Mouse (Mus musculus): ENCODE data around the gene Myl7. TPM values are rescaled to one million over a fixed set of nuclear protein-coding genes. Genes with fewer than 3 reads are reported as not detected.

The Myl7 gene
- polyA plus RNA-seq, 1 experiment from 2014 or later, result 1.3 TPM

- H3K4me3 ChIP-seq (replicated peaks), result no peak overlapping the region
- no peak for ATAC-seq (ENCODE audit: insufficient number of reproducible peaks, insufficient read depth, low FRiP score, low TSS enrichment, low read depth)
- H3K36me3 ChIP-seq, result peaks cover 75% of the 10 kb centered on the region
- H3K4me1 ChIP-seq (replicated peaks), result no peaks in the 10 kb centered on the region; the same call in 1 of the 2 replicates
- WGBS, result 94% methylated on average over 16 of the region's 16 CpGs
- H3K27me3 ChIP-seq, result no peaks in the 10 kb centered on the region
- H3K9me3 ChIP-seq, result no peaks in the 10 kb centered on the region
- no peak overlapping the region for H3K9ac ChIP-seq (replicated peaks)
- no peak overlapping the region for H3K4me2 ChIP-seq
- no peak overlapping the region for H3K27ac ChIP-seq
Measured at GRCm38 (mm10) chr11:5869331-5869730, 29.3 kb downstream of the Myl7 start.

DNA sequence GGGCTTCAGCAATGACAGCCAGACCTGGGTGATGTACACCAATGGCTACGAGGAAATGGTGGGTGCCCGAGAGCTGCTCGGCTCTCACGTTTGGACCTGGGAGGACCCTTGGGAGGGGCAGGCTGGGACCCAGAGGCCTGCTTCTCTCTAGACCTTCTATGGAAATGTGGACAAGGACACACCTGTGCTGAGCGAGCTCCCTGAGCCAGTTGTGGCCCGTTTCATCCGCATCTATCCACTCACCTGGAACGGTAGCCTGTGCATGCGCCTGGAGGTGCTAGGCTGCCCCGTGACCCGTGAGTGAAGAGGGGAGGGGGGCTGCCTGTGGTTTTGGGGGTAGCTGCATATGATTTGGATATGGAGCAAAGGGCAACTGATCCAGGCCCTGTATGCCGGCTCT is 30.3 kb downstream of the Myl7 start:
- no peak overlapping the region for H3K27ac ChIP-seq
- H3K9ac ChIP-seq (replicated peaks), result no peak overlapping the region
- no peak for ATAC-seq (ENCODE audit: insufficient number of reproducible peaks, insufficient read depth, low FRiP score, low TSS enrichment, low read depth)
- H3K27me3 ChIP-seq, result peaks cover 7% of the 10 kb centered on the region
- no peak overlapping the region for H3K4me3 ChIP-seq (replicated peaks)
- WGBS, result 96% methylated on average over 12 of the region's 12 CpGs
- H3K4me2 ChIP-seq, result no peak overlapping the region
- no peaks in the 10 kb centered on the region for H3K9me3 ChIP-seq
- H3K4me1 ChIP-seq (replicated peaks), result no peaks in the 10 kb centered on the region; the same call in 1 of the 2 replicates
- H3K36me3 ChIP-seq, result peaks cover 65% of the 10 kb centered on the region

- Histone ChIP-seq H3K4me1 (replicated peaks) (peaks cover 10% of the 10 kb centered on the region; the same call in 1 of the 2 replicates), H3K27me3 (peaks cover 17% of the 10 kb centered on the region), H3K4me2 (no peak overlapping the region), H3K9ac (replicated peaks) (no peak overlapping the region), H3K4me3 (replicated peaks) (no peak overlapping the region), H3K36me3 (peaks cover 53% of the 10 kb centered on the region), H3K27ac (no peak overlapping the region), H3K9me3 (no peaks in the 10 kb centered on the region)
- 90% methylated on average over 2 of the region's 2 CpGs for WGBS
- ATAC-seq (ENCODE audit: insufficient number of reproducible peaks, insufficient read depth, low FRiP score, low TSS enrichment, low read depth), result no peak
Measured at GRCm38 (mm10) chr11:5867196-5867595, 31.4 kb downstream of the Myl7 start.

DNA sequence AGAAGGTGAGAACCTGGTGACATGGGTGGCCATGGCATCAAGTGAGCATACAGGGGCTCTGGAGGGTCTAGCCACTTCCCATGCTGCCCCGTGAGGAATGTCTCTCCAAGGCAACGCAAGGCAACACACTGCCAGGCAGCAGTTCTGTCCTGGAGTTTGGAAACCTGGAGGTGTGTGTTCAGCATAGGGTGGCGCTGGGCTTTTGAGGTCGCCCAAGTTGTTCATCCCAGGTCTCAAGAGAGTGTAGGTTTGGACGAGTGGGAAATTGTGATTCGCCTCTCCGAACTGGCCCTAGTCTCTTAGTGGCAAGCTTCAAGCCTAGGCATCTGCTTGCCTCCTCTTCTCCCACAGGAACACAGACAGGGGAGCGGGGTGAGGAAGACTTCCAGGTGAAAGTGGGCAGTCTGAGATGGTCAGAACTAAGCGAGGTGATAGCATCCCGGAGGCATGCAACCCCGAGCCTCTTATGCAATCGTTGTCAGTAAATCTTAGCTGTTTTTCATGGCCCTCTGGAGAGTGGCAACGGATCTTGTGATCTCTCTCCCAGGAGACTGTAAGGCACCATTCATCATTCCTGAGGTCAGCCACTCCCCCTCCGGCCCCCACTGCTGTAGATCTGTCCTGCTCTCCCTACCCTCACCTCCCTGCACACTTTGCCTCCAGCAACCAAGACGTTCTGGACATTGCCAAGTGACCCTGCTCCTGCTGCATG is 36.0 kb downstream of the Myl7 start:
- H3K4me3 ChIP-seq (replicated peaks), result peak overlapping the region; percentile 48
- peak overlapping the region; percentile 64 for H3K9ac ChIP-seq (replicated peaks)
- ATAC-seq (ENCODE audit: insufficient number of reproducible peaks, insufficient read depth, low FRiP score, low TSS enrichment, low read depth), result no peak
- no peak overlapping the region for H3K27ac ChIP-seq
- no peaks in the 10 kb centered on the region; the same call in 1 of the 2 replicates for H3K9me3 ChIP-seq
- peaks cover 9% of the 10 kb centered on the region; the same call in 1 of the 2 replicates for H3K36me3 ChIP-seq
- WGBS, result 8% methylated on average over 15 of the region's 15 CpGs
- peaks cover 23% of the 10 kb centered on the region for H3K4me1 ChIP-seq (replicated peaks)
- peak overlapping the region; percentile 72 for H3K4me2 ChIP-seq
- H3K27me3 ChIP-seq, result peaks cover 46% of the 10 kb centered on the region

- peak within 1 kb of the TSS; percentile 64 for H3K9ac ChIP-seq (replicated peaks)
- peak within 1 kb of the TSS; percentile 48 for H3K4me3 ChIP-seq (replicated peaks)
- peaks cover 23% of the 10 kb centered on the region for H3K4me1 ChIP-seq (replicated peaks)
- H3K9me3 ChIP-seq, result no peaks in the 10 kb centered on the region; the same call in 1 of the 2 replicates
- peak within 1 kb of the TSS; percentile 72 for H3K4me2 ChIP-seq
- ATAC-seq (ENCODE audit: insufficient number of reproducible peaks, insufficient read depth, low FRiP score, low TSS enrichment, low read depth), result no peak
- WGBS, result 2% methylated on average over 58 of the region's 59 CpGs
- peaks cover 7% of the 10 kb centered on the region; the same call in 1 of the 2 replicates for H3K36me3 ChIP-seq
- H3K27ac ChIP-seq, result no peak within 1 kb of the TSS
- peaks cover 46% of the 10 kb centered on the region for H3K27me3 ChIP-seq
Measured at GRCm38 (mm10) chr11:5861678-5862393, 36.7 kb downstream of the Myl7 start, which contains the start of gene Aebp1. Gene Aebp1 (plus strand): TSS chr11:5861947.

DNA sequence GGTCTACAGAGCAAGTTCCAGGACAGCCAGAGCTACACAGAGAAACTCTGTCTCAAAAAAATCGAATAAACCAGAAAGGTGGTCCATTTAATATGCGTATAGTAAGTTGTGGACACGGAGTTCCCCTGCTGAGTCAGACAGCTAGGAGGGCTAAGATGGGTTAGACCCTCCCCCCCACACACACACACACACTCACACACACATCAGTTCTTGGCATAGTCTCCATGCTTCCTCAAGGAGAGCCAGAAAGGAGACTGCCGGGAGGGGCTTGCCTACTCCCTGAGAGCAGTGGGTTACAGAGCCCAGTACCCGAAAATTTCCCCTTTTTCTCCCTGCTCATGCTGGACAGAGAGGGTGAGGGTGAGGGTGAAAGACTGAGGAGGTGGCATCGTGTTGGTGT is 37.9 kb downstream of the Myl7 start:
- 63% methylated on average over 6 of the region's 6 CpGs for WGBS

GRCm38 (mm10) chr11:5859883-5860550 is 38.6 kb downstream of the Myl7 start:
- no peak overlapping the region for H3K27ac ChIP-seq
- H3K9ac ChIP-seq (replicated peaks), result no peak overlapping the region
- no peak for ATAC-seq (ENCODE audit: insufficient number of reproducible peaks, insufficient read depth, low FRiP score, low TSS enrichment, low read depth)
- H3K9me3 ChIP-seq, result no peaks in the 10 kb centered on the region; the same call in 1 of the 2 replicates
- no peak overlapping the region for H3K4me2 ChIP-seq
- peaks cover 30% of the 10 kb centered on the region for H3K4me1 ChIP-seq (replicated peaks)
- peaks cover 2% of the 10 kb centered on the region; the same call in 1 of the 2 replicates for H3K36me3 ChIP-seq
- H3K27me3 ChIP-seq, result peaks cover 46% of the 10 kb centered on the region
- 86% methylated on average over 13 of the region's 13 CpGs for WGBS
- H3K4me3 ChIP-seq (replicated peaks), result no peak overlapping the region

More for the DNA sequence above, 37.9 kb downstream of the Myl7 start:
- H3K4me1 ChIP-seq (replicated peaks), result peaks cover 28% of the 10 kb centered on the region
- no peak for ATAC-seq (ENCODE audit: insufficient number of reproducible peaks, insufficient read depth, low FRiP score, low TSS enrichment, low read depth)
- H3K36me3 ChIP-seq, result peaks cover 7% of the 10 kb centered on the region; the same call in 1 of the 2 replicates
- no peak overlapping the region for H3K4me2 ChIP-seq
- H3K4me3 ChIP-seq (replicated peaks), result no peak overlapping the region
- H3K9ac ChIP-seq (replicated peaks), result no peak overlapping the region
- no peaks in the 10 kb centered on the region; the same call in 1 of the 2 replicates for H3K9me3 ChIP-seq
- no peak overlapping the region for H3K27ac ChIP-seq
- peaks cover 46% of the 10 kb centered on the region for H3K27me3 ChIP-seq

DNA sequence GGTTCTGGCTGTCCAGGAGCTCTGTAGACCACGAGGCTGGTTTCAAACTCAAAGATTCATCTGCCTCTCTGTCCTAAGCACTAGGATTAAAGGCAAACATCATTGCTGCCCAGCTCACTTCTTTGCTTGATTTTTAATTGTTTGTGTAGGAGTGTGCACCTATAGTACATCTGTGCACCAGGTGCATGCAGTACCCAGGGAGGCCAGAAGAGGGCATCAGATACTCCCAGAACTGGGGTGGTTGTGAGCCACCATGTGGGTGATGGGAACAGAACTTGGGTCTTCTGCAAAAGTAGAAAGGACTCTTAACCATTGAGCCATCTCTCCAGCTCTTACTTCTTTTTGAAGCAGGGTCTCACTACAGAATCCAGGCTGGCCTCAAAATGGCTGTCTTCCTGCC is 39.9 kb downstream of the Myl7 start:
- Histone ChIP-seq H3K9me3 (no peaks in the 10 kb centered on the region; the same call in 1 of the 2 replicates), H3K4me1 (replicated peaks) (peaks cover 30% of the 10 kb centered on the region), H3K27ac (no peak overlapping the region), H3K4me3 (replicated peaks) (no peak overlapping the region), H3K36me3 (no peaks in the 10 kb centered on the region), H3K4me2 (no peak overlapping the region), H3K27me3 (peaks cover 42% of the 10 kb centered on the region), H3K9ac (replicated peaks) (no peak overlapping the region)
- ATAC-seq (ENCODE audit: insufficient number of reproducible peaks, insufficient read depth, low FRiP score, low TSS enrichment, low read depth), result no peak
- WGBS, result 80% methylated on average over 1 of the region's 1 CpGs

- ATAC-seq (ENCODE audit: insufficient number of reproducible peaks, insufficient read depth, low FRiP score, low TSS enrichment, low read depth), result no peak
- Histone ChIP-seq H3K4me3 (replicated peaks) (no peak overlapping the region), H3K36me3 (no peaks in the 10 kb centered on the region), H3K9me3 (no peaks in the 10 kb centered on the region; the same call in 1 of the 2 replicates), H3K27ac (0 out of 2 replicates have a peak overlapping the region, but pooled peaks have one; percentile 69), H3K9ac (replicated peaks) (no peak overlapping the region), H3K27me3 (peaks cover 23% of the 10 kb centered on the region), H3K4me1 (replicated peaks) (peaks cover 14% of the 10 kb centered on the region), H3K4me2 (no peak overlapping the region)
- WGBS, result 82% methylated on average over 8 of the region's 8 CpGs
Measured at GRCm38 (mm10) chr11:5856479-5857130, 42.0 kb downstream of the Myl7 start.

DNA sequence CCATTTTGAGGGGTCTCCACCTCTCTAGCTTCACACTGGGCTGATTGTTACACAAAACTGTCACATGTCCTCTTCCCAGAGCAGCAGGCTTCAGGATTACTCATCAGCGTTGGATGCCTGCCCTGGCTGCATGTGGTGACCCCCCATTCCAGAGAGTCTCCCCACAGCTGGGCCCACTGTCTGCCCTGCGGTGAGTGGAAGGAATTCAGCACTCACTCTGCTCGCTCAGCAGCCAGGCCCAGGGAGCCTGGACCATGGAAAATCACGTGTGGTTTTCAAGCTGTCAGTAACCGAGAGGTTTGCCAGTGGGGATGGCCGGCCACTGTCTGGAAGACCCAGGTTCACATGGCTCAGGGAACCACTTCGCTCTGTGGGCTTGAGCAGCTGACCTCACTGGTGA is 42.7 kb downstream of the Myl7 start:
- Histone ChIP-seq H3K4me2 (no peak overlapping the region), H3K27ac (peak overlapping the region; percentile 69; the same call in 1 of the 2 replicates), H3K4me1 (replicated peaks) (peaks cover 7% of the 10 kb centered on the region), H3K9ac (replicated peaks) (no peak overlapping the region), H3K9me3 (no peaks in the 10 kb centered on the region; the same call in 1 of the 2 replicates), H3K36me3 (no peaks in the 10 kb centered on the region), H3K4me3 (replicated peaks) (no peak overlapping the region), H3K27me3 (peaks cover 16% of the 10 kb centered on the region)
- ATAC-seq (ENCODE audit: insufficient number of reproducible peaks, insufficient read depth, low FRiP score, low TSS enrichment, low read depth), result no peak
- 44% methylated on average over 7 of the region's 7 CpGs for WGBS

Data from limb, embryonic 12.5 days (tissue).